Mouse (Mus musculus) hematopoietic stem cell, adult 5-6 weeks (primary cell): Measurements from ENCODE around the gene Hist1h2ai. TPM values are rescaled to one million over a fixed set of nuclear protein-coding genes. Genes with fewer than 3 reads are reported as not detected.

Source experiments
- ATAC-seq, 2 experiments: fragments of 125-278 bp in 1 of 2; replicated peaks in 1 of 2; 2 replicates each; pipeline ENCODE4 v1.8.0; 2016 to 2017; ENCODE audit warnings: inconsistent platforms in 2 of 2, mild to moderate bottlenecking in 2 of 2, moderate number of reproducible peaks in 2 of 2, low read depth in 1 of 2, moderate TSS enrichment in 1 of 2; ENCODE audit not compliant: low FRiP score in 2 of 2, poor library complexity in 2 of 2, severe bottlenecking in 2 of 2, insufficient read depth in 1 of 2, low TSS enrichment in 1 of 2
- total RNA-seq: library from RNA; stranded (forward); fragments of 172-1452, 232-1000 nt; gene quantifications from 2 replicates; pipeline ENCODE4 v1.2.3, GENCODE M21; 2017

The Hist1h2ai gene
- total RNA-seq, 1 experiment from 2014 or later: 1,529 TPM

DNA sequence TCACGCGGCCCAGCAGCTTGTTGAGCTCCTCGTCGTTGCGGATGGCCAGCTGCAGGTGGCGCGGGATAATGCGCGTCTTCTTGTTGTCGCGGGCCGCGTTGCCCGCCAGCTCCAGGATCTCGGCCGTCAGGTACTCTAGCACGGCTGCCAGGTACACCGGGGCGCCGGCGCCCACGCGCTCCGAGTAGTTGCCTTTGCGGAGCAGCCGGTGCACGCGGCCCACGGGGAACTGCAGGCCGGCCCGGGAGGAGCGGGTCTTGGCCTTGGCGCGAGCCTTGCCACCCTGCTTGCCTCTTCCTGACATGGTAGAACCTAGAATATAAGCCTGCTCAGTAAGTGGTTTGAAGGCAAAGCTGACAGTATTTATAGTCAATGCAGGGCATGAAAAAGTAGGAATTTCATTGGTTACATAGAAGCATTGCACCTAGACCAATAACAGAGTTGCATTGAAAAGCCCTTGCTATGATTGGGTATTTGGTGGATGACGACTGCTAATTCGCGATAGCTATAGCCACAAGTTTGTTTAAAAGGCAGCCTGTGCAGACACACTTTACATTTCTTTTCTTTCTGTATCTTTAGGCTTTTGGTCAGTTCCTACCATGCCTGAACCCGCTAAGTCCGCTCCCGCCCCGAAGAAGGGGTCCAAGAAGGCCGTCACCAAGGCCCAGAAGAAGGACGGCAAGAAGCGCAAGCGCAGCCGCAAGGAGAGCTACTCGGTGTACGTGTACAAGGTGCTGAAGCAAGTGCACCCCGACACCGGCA lies 37.5 kb downstream of the Hist1h2ai start, which contains the start of the genes Hist1h2ak and Hist1h2bn:
Gene Hist1h2ak, minus strand, starts transcription at position 304 of the 762 bp plus-strand sequence.
Gene Hist1h2bn, plus strand, starts transcription at position 600 of the 762 bp plus-strand sequence.
- ATAC-seq: peak; percentile 89 to 94

DNA sequence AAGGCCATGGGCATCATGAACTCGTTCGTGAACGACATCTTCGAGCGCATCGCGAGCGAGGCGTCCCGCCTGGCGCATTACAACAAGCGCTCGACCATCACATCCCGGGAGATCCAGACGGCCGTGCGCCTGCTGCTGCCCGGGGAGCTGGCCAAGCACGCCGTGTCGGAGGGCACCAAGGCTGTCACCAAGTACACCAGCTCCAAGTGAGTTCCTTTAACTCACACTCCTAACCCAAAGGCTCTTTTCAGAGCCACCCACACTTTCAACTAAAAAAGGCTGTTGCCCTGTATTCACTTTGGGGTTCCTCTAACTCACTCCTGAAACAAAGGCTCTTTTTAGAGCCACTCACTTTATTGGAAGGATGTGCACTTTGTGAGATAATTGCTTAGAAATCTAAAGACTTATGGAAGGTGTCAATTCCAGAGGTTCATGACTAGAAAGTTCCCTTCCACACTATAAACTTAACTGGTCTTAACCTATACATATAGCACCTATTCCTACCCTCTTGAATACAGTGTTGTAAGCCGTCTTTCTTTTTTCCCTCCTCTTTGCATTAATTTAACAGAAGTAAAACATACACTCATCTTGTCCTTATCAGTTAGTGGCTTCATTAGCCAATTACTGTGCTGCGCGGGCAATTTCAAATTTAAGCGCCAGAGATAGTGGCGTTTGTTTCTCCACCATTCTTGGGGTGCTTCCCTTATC lies 38.2 kb downstream of the Hist1h2ai start:
- peak in 1 of 2 experiments; percentile 13; a peak in 1 of 4 replicates for ATAC-seq

DNA sequence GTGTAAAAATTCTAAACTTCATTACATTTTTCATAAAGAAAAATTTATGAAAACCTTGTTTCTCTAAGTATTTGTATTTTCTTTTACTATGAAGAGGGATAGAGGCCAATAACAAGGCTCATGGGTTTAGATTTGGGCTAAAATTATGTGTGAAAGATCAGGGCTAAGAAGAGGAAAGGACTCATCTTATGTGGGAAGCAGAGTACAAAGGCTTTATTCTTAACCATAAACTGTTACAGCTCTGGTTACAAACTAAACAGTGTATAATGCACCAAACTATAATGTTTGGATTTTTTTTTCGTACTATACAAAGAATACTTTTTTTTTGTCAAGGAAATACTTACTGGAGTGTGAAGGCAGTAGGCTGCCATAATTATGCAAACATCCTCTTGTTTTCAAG lies 39.5 kb downstream of the Hist1h2ai start:
- ATAC-seq: no peak

Other genes starting within 250 kb of the Hist1h2ai start
- gene Nkapl, start 247.9 kb upstream of the Hist1h2ai start, total RNA-seq: 1.7 TPM in 1 of 2 replicates, not detected in the other
- gene Zkscan4, start 237.5 kb upstream of the Hist1h2ai start, total RNA-seq: 1.4 and 1.6 TPM in 2 replicates
- gene Gm10065, start 237.0 kb upstream of the Hist1h2ai start, total RNA-seq: not detected in 2 replicates
- 0.19 and 0.25 TPM in 2 replicates for gene AK157302, start 221.2 kb upstream of the Hist1h2ai start, total RNA-seq
- gene Gm11273, start 215.0 kb upstream of the Hist1h2ai start, total RNA-seq: 2.6 and 6.6 TPM in 2 replicates
- 18.2 and 21.3 TPM in 2 replicates for gene Zkscan8, start 185.3 kb upstream of the Hist1h2ai start, total RNA-seq
- gene Olfr1366, start 173.6 kb upstream of the Hist1h2ai start, total RNA-seq: not detected in 2 replicates
- gene Olfr1535, start 156.5 kb upstream of the Hist1h2ai start, total RNA-seq: not detected in 2 replicates
- gene Olfr1364, start 134.7 kb upstream of the Hist1h2ai start, total RNA-seq: not detected in 2 replicates
- gene Olfr1362, start 102.4 kb upstream of the Hist1h2ai start, total RNA-seq: not detected in 2 replicates
- not detected in 2 replicates for gene Olfr11, start 73.9 kb upstream of the Hist1h2ai start, total RNA-seq
- gene Olfr1361, start 53.0 kb upstream of the Hist1h2ai start, total RNA-seq: not detected in 2 replicates
- gene Olfr1360, start 39.0 kb upstream of the Hist1h2ai start, total RNA-seq: not detected in 2 replicates
- gene Olfr1359, start 18.3 kb upstream of the Hist1h2ai start, total RNA-seq: not detected in 2 replicates
- gene Hist1h2bl, start 279 bp upstream of the Hist1h2ai start, total RNA-seq: 207 and 226 TPM in 2 replicates
- gene Hist1h3h, start 1.2 kb downstream of the Hist1h2ai start, total RNA-seq: 66.5 and 218 TPM in 2 replicates
- gene Hist1h2bm, start 5.6 kb downstream of the Hist1h2ai start, total RNA-seq: 228 and 356 TPM in 2 replicates
- gene Hist1h4j, start 18.6 kb downstream of the Hist1h2ai start, total RNA-seq: 134 and 252 TPM in 2 replicates
- gene Hist1h4k, start 34.1 kb downstream of the Hist1h2ai start, total RNA-seq: 1,343 and 1,971 TPM in 2 replicates
- gene Hist1h2ak, start 37.4 kb downstream of the Hist1h2ai start, total RNA-seq: 437 and 599 TPM in 2 replicates
- gene Hist1h2bn, start 37.7 kb downstream of the Hist1h2ai start, total RNA-seq: 843 and 1,062 TPM in 2 replicates
- gene Hist1h1b, start 64.2 kb downstream of the Hist1h2ai start, total RNA-seq: 487 and 689 TPM in 2 replicates
- 102 and 199 TPM in 2 replicates for gene Hist1h3i, start 66.9 kb downstream of the Hist1h2ai start, total RNA-seq
- gene Hist1h2an, start 70.8 kb downstream of the Hist1h2ai start, total RNA-seq: 238 and 317 TPM in 2 replicates
- 17.5 and 24.0 TPM in 2 replicates for gene Hist1h2bp, start 71.0 kb downstream of the Hist1h2ai start, total RNA-seq
- gene Hist1h2bq, start 93.8 kb downstream of the Hist1h2ai start, total RNA-seq: 25.5 and 234 TPM in 2 replicates
- not detected in 2 replicates for gene Hist1h2ao, start 94.0 kb downstream of the Hist1h2ai start, total RNA-seq
- gene Hist1h4m, start 95.3 kb downstream of the Hist1h2ai start, total RNA-seq: 1,005 and 2,128 TPM in 2 replicates
- 608 and 1,167 TPM in 2 replicates for gene Hist1h4n, start 115.8 kb downstream of the Hist1h2ai start, total RNA-seq
- 2,322 and 2,497 TPM in 2 replicates for gene Hist1h2ap, start 117.1 kb downstream of the Hist1h2ai start, total RNA-seq
- gene Hist1h2br, start 117.3 kb downstream of the Hist1h2ai start, total RNA-seq: 126 and 348 TPM in 2 replicates
- gene Zfp184, start 228.7 kb downstream of the Hist1h2ai start, total RNA-seq: 18.3 and 26.9 TPM in 2 replicates